Mouse (Mus musculus) spleen, adult 2 months (tissue): ENCODE measurements around the gene Tceal7.

Source experiments
- CTCF ChIP-seq: fragments of 200-500 bp; IDR thresholded peaks from 2 replicates; pipeline ENCODE4 v1.5.1; 2011; ENCODE audit warnings: mild to moderate bottlenecking, inconsistent platforms; ENCODE audit not compliant: insufficient read depth, insufficient read length, insufficient replicate concordance; ENCODE audit errors: extremely low read depth
- POLR2A ChIP-seq: fragments of 200-500 bp; IDR thresholded peaks from 2 replicates; pipeline ENCODE4 v1.6.1; 2011; ENCODE audit warnings: low read depth, low read length, inconsistent platforms

DNA sequence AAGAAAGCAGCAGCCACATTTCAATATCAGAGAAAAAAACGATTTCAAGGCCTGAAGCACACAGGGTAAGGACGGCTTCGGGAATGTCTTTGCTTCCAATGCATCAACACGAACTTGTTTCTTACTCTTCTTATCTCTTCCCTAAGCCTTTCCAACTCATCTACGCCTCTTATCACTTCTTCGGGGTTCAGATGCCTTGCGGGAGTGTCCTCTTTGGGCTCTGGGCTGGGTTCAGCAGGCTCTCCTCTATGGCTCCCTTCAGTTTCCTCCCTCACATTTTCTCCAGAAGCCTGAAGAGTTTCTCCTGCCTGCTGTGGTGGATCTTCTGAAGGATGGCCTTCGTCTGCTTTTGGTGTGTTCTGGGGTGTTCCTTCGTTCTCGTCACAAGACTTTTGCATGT is 44.0 kb upstream of the Tceal7 start:
- TF ChIP-seq POLR2A = no peak
- no peak for TF ChIP-seq CTCF
